Mouse (Mus musculus) brain, adult 10 weeks (tissue): ENCODE results near the gene Xlr3a. TPM values are rescaled to one million over a fixed set of nuclear protein-coding genes. Genes with fewer than 3 reads are reported as not detected.

Experiments used
- polyA plus RNA-seq: library from polyadenylated mRNA; stranded (reverse); fragments of 350-450 nt; fragmentation: Illumina TruSeq; extraction: RNeasy Lipid Tissue Mini Kit (QIAGEN cat#74804); gene quantifications from one replicate; pipeline ENCODE4 v1.2.3, GENCODE M21; 2015; ENCODE audit warnings: low read depth, low replicate concordance

The Xlr3a gene
- polyA plus RNA-seq: 2.1 TPM

DNA sequence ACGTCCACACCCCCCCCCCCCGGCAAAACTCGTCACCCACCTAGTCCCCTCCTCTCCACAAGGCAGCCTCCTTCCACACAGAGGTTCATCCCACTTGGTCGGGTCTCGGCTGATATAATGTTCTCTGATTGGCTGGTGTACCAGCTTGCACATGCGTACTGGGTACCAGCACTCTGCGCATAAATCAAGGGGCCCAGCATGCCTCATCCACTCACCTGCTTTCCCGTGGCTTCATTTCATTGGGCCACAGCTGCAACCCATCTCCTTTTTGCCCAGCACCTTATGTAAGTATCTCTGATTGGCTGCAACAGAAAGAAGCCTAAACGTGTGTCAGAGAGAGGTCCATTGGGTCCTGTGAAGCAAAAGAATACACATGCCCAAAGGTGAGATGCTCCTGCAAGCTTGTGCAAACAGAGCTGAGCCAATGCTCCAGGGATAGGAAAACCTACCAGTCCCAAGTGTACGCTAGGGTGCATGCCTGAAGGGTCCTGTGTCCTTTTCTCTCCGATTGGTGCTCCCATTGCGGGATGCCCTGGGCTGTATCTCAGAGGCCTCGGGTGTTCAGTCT, at the start of gene Xlr3a:
Gene Xlr3a (minus strand): TSS at position 155 of the 568 bp plus-strand sequence.

DNA sequence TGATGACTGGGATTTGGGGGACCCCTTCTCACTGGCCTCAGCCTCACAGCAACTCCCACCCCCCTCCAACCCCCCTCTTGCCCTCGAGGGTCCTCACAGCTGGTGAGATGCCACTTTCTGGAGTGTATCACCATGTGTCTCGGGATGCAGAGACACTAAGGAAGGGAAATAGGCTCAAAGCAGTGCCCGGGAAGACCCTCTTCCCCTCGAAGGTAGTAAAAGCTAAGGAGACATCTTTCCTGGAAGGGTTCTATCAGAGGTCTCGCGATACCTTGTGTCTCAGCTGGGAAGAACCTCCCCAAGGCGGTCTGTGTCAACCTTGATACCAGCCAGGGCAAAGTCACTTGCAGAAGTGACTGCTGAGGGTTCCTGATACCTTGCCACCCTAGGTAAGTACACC, 19.9 kb upstream of the Xlr3a start, which contains the start of gene Gm14685:
Gene Gm14685 (plus strand): TSS at position 301 of the 400 bp plus-strand sequence.

DNA sequence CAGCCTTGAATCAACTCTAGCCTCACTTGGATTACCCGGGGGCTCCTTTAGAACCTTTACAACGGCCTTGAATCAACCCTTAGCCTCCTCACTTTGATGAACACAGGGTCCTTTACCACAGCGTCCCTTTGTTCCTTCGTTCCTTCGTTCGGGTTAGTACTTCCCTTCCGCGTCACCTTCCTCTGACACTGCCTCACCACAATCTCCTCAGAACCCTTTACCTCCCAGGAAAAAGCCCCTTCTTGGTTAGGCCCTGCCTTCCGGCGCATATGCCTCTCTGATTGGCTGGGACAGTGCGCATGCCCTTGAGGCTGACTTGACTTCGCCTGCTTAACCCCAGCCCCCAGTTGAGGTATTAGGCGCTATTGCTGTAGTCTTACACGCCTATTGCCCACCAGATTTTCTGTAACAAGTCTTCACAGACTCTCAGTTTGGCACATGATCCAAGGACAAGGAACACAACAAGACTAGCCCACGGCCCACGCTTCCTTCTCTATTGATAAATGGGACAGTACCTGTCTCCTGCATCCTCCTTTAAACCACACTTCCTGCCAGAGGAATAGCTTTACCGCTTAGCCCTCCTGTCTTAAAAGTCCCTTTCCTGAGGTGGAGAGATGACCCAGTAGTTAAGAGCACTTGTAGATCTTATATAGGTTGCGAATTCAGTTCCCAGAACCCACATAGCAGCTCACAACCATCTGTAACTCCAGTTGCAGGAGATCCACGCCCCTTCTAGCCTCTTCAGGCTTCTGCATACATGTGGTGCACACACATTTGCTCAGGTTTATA, 14.4 kb downstream of the Xlr3a start, which contains the start of gene Xlr4a:
Gene Xlr4a (minus strand): TSS at position 212 of the 789 bp plus-strand sequence.

DNA sequence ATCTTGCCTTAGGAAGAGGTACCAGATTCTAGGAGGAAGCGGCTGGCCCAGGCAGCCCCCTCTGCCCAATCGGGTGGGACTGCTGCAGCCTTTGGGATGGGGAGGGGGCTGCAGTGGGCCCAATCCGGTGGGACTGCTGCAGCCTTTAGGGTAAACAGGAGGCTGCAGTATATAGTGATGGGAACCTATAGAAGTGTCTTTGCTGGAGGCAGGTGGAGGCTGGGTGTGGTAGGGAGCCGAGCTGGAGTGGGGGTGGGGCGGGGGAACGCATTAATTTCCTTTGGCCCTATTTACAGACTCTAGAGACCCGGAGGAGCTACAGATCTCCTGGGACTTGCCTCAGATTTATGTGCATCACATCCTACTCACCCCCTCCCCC, 32.5 kb downstream of the Xlr3a start, which contains the start of gene Pnma3:
Gene Pnma3 (plus strand): TSS at position 373 of the 379 bp plus-strand sequence.

DNA sequence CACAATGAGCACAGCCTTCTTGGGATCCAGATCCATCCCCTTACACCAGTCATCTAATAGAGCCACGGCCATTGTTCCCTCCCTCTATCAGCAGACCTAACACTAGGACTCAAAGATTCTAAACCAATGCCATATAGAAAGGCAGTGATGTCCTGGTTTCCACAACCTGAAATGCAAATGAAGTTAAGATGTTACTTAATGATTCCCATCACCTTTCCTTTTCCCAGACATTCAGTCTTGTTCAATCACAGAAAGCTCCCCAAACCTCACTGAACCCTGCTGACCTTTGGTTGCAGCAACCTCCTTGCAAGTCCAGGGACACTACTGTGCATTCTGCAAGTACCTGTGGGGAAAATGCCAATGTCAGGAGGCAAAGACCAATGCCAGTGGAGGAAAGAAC, 59.9 kb downstream of the Xlr3a start, which contains the start of gene Pnma5:
Gene Pnma5 (minus strand): TSS at position 101 of the 400 bp plus-strand sequence.

Other genes with a start within 250 kb of the Xlr3a start
- gene Cetn2, start 178.7 kb downstream of the Xlr3a start, polyA plus RNA-seq: 83.1 TPM
- gene Nsdhl, start 178.5 kb downstream of the Xlr3a start, polyA plus RNA-seq: 27.0 TPM
- 1.7 TPM for gene Zfp185, start 109.8 kb downstream of the Xlr3a start, polyA plus RNA-seq
- 0.19 TPM for gene Pnma5, start 60.0 kb downstream of the Xlr3a start, polyA plus RNA-seq
- 13.7 TPM for gene Pnma3, start 32.3 kb downstream of the Xlr3a start, polyA plus RNA-seq
- gene Xlr4a, start 14.6 kb downstream of the Xlr3a start, polyA plus RNA-seq: not detected
- not detected for gene Gm14685, start 20.0 kb upstream of the Xlr3a start, polyA plus RNA-seq
- gene Xlr5b, start 51.7 kb upstream of the Xlr3a start, polyA plus RNA-seq: not detected
- 0.70 TPM for gene DXBay18, start 52.4 kb upstream of the Xlr3a start, polyA plus RNA-seq
- not detected for gene Spin2d, start 79.9 kb upstream of the Xlr3a start, polyA plus RNA-seq
- gene Xlr3b, start 95.1 kb upstream of the Xlr3a start, polyA plus RNA-seq: 1.9 TPM
- gene Xlr4b, start 117.2 kb upstream of the Xlr3a start, polyA plus RNA-seq: 0.74 TPM
- gene F8a, start 131.2 kb upstream of the Xlr3a start, polyA plus RNA-seq: 14.6 TPM
- not detected for gene Xlr4c, start 146.0 kb upstream of the Xlr3a start, polyA plus RNA-seq
- not detected for gene Xlr3c, start 168.3 kb upstream of the Xlr3a start, polyA plus RNA-seq
- not detected for gene Xlr5a, start 195.9 kb upstream of the Xlr3a start, polyA plus RNA-seq
- not detected for gene Xlr5c, start 195.9 kb upstream of the Xlr3a start, polyA plus RNA-seq
- not detected for gene Gm45015, start 239.7 kb upstream of the Xlr3a start, polyA plus RNA-seq
- gene Zfp275, start 245.5 kb upstream of the Xlr3a start, polyA plus RNA-seq: 13.9 TPM